Mouse (Mus musculus): ENCODE measurements around the gene Nthl1.

GRCm38 (mm10) chr17:24642791-24643343 lies 10.4 kb downstream of the Nthl1 start:
- TF ChIP-seq POLR2A (IDR thresholded peaks at IDR 0.05; ENCODE audit: insufficient read length, low read depth) (no peak), TCF12 (IDR thresholded peaks at IDR 0.05; ENCODE audit: insufficient read depth, poor library complexity, severe bottlenecking) (no peak)

Measured in myocyte (in vitro differentiated cells).